Mouse (Mus musculus) lung, postnatal 0 days (tissue): ENCODE results near the gene Atp6v0e2. TPM values are rescaled to one million over a fixed set of nuclear protein-coding genes. Genes with fewer than 3 reads are reported as not detected.
A peak's percentile ranks its signal among the peaks of the same experiment; 100 is the strongest.

ENCODE experiments used
- ATAC-seq: fragments of 200-750 bp; cut with Nextera tagmentation; 2 replicates; pipeline ENCODE4 v1.8.0; 2017; ENCODE audit warnings: moderate library complexity
- DNase-seq: peaks from one replicate; pipeline ENCODE4 v3.0.0-alpha.2; 2016; ENCODE audit warnings: low spot score
- H3K27ac ChIP-seq: fragments of 300-500 bp; sonication (generic); 2 replicates; pipeline ENCODE4 v1.5.1; 2014; ENCODE audit warnings: antibody characterized with exemption, mild to moderate bottlenecking, low read length, mixed read lengths
- H3K27me3 ChIP-seq: fragments of 300-500 bp; sonication (generic); replicated peaks from 2 replicates; pipeline ENCODE4 v1.6.1; 2014; ENCODE audit warnings: low read length, mixed read lengths; ENCODE audit not compliant: insufficient read depth
- H3K36me3 ChIP-seq: fragments of 300-500 bp; sonication (generic); 2 replicates; pipeline ENCODE4 v1.6.1; 2014; ENCODE audit warnings: low read length, mixed read lengths; ENCODE audit not compliant: insufficient read depth
- H3K4me1 ChIP-seq: fragments of 300-500 bp; sonication (generic); 2 replicates; pipeline ENCODE4 v1.6.1; 2014; ENCODE audit warnings: antibody characterized with exemption, low read depth, low read length, mixed read lengths; ENCODE audit not compliant: insufficient read depth
- H3K4me2 ChIP-seq: fragments of 300-500 bp; sonication (generic); replicated peaks from 2 replicates; pipeline ENCODE4 v1.6.1; 2014; ENCODE audit warnings: low read depth, mild to moderate bottlenecking, low read length, moderate library complexity, mixed read lengths
- H3K4me3 ChIP-seq: fragments of 300-500 bp; sonication (generic); 2 replicates; pipeline ENCODE4 v1.5.1; 2014; ENCODE audit warnings: low read depth, low read length
- H3K9ac ChIP-seq: fragments of 300-500 bp; sonication (generic); replicated peaks from 2 replicates; pipeline ENCODE4 v1.6.1; 2014; ENCODE audit warnings: low read depth, mild to moderate bottlenecking
- H3K9me3 ChIP-seq: fragments of 300-500 bp; sonication (generic); 2 replicates; pipeline ENCODE4 v1.6.1; 2016; ENCODE audit warnings: low read length, mixed read lengths
- CTCF ChIP-seq: IDR thresholded peaks from 2 replicates; pipeline ENCODE4 v1.5.1; 2016; ENCODE audit warnings: antibody characterized with exemption, mild to moderate bottlenecking
- EP300 ChIP-seq: IDR thresholded peaks from 2 replicates; pipeline ENCODE4 v1.6.1; 2016; ENCODE audit warnings: antibody characterized with exemption, mild to moderate bottlenecking, control low read depth
- WGBS: fragments of 180-500 bp; shearing (Covaris S2); extraction: QIAGEN DNeasy Blood & Tissue Kit; methylation state at CpG from one replicate; pipeline ENCODE4 v1.1.7; 2014; 5-methylcytosine and 5-hydroxymethylcytosine counted together
- polyA plus RNA-seq: library from polyadenylated mRNA; unstranded; fragments of >200 nt; fragmentation: Nextera tagmentation; extraction: Ambion mirVana; gene quantifications from 2 replicates; pipeline ENCODE4 v1.2.1, GENCODE M21; 2015

The Atp6v0e2 gene
- polyA plus RNA-seq, 1 experiment from 2014 or later = 8.4 TPM

- H3K4me2 ChIP-seq = no peak overlapping the region
- ATAC-seq = peak; percentile 86
- no peak overlapping the region for H3K9ac ChIP-seq
- peak overlapping the region; percentile 60; the same call in 1 of the 2 replicates for H3K27ac ChIP-seq
- H3K36me3 ChIP-seq = no peaks in the 10 kb centered on the region
- H3K4me1 ChIP-seq = no peaks in the 10 kb centered on the region
- 12% methylated on average over 5 of the region's 5 CpGs for WGBS
- DNase-seq = peak; percentile 76
- H3K9me3 ChIP-seq = no peaks in the 10 kb centered on the region
- H3K4me3 ChIP-seq = no peak overlapping the region
- TF ChIP-seq CTCF (no peak), EP300 (0 out of 2 replicates have a peak, but pooled peaks have one; percentile 16)
- no peaks in the 10 kb centered on the region for H3K27me3 ChIP-seq
Observed at GRCm38 (mm10) chr6:48579215-48579648, 41.8 kb downstream of the Atp6v0e2 start.

- ATAC-seq = no peak
- no peaks in the 10 kb centered on the region for H3K27me3 ChIP-seq
- 34% methylated on average over 3 of the region's 3 CpGs for WGBS
- DNase-seq = no peak
- TF ChIP-seq CTCF (no peak), EP300 (no peak)
- no peak overlapping the region for H3K27ac ChIP-seq
- no peaks in the 10 kb centered on the region for H3K36me3 ChIP-seq
- H3K4me1 ChIP-seq = no peaks in the 10 kb centered on the region
- no peak overlapping the region for H3K4me2 ChIP-seq
- H3K9ac ChIP-seq = no peak overlapping the region
- H3K4me3 ChIP-seq = no peak overlapping the region
- no peaks in the 10 kb centered on the region for H3K9me3 ChIP-seq
Observed at GRCm38 (mm10) chr6:48581257-48581656, 43.8 kb downstream of the Atp6v0e2 start.

GRCm38 (mm10) chr6:48582037-48582436 lies 44.6 kb downstream of the Atp6v0e2 start:
- no peaks in the 10 kb centered on the region for H3K9me3 ChIP-seq
- H3K4me3 ChIP-seq = no peak overlapping the region
- WGBS = 71% methylated on average over 3 of the region's 3 CpGs
- H3K4me1 ChIP-seq = no peaks in the 10 kb centered on the region
- H3K9ac ChIP-seq = no peak overlapping the region
- no peaks in the 10 kb centered on the region for H3K27me3 ChIP-seq
- H3K36me3 ChIP-seq = no peaks in the 10 kb centered on the region
- H3K27ac ChIP-seq = no peak overlapping the region
- no peak overlapping the region for H3K4me2 ChIP-seq
- ATAC-seq (0 out of 2 replicates have a peak, but pooled peaks have one; percentile 11), DNase-seq (peak; percentile 65)
- TF ChIP-seq EP300 (no peak), CTCF (peak; percentile 84)

- H3K4me2 ChIP-seq = no peak within 1 kb of the TSS
- ATAC-seq (no peak), DNase-seq (no peak)
- no peak for TF ChIP-seq EP300
- TF ChIP-seq CTCF = no peak
- H3K9ac ChIP-seq = no peak within 1 kb of the TSS
- no peak within 1 kb of the TSS for H3K4me3 ChIP-seq
- H3K27ac ChIP-seq = no peak within 1 kb of the TSS
- H3K27me3 ChIP-seq = no peaks in the 10 kb centered on the region
- H3K4me1 ChIP-seq = peaks cover 8% of the 10 kb centered on the region; the same call in 1 of the 2 replicates
- WGBS = 14% methylated on average over 6 of the region's 6 CpGs
- H3K36me3 ChIP-seq = no peaks in the 10 kb centered on the region
- H3K9me3 ChIP-seq = no peaks in the 10 kb centered on the region
Observed at GRCm38 (mm10) chr6:48589194-48589750, 51.9 kb downstream of the Atp6v0e2 start, which contains the start of gene Gm45021. TSS of gene Gm45021 (plus strand) at chr6:48589610.

Other genes starting within 250 kb of the Atp6v0e2 start
- 7.6 and 8.4 TPM in 2 replicates for gene Krba1, start 142.0 kb upstream of the Atp6v0e2 start, polyA plus RNA-seq
- 31.5 and 34.6 TPM in 2 replicates for gene Zfp467, start 91.8 kb upstream of the Atp6v0e2 start, polyA plus RNA-seq
- 0.31 and 0.64 TPM in 2 replicates for gene Sspo, start 89.4 kb upstream of the Atp6v0e2 start, polyA plus RNA-seq
- gene Lrrc61, start 17.2 kb downstream of the Atp6v0e2 start, polyA plus RNA-seq = 4.2 and 4.7 TPM in 2 replicates
- 301 and 319 TPM in 2 replicates for gene Rarres2, start 35.2 kb downstream of the Atp6v0e2 start, polyA plus RNA-seq
- not detected in 2 replicates for gene Gm45021, start 52.0 kb downstream of the Atp6v0e2 start, polyA plus RNA-seq
- 15.2 and 15.5 TPM in 2 replicates for gene Repin1, start 56.3 kb downstream of the Atp6v0e2 start, polyA plus RNA-seq
- gene Gm44965, start 56.3 kb downstream of the Atp6v0e2 start, polyA plus RNA-seq = not detected in 2 replicates
- 5.3 and 6.2 TPM in 2 replicates for gene Zfp775, start 64.4 kb downstream of the Atp6v0e2 start, polyA plus RNA-seq
- 0.30 and 0.49 TPM in 2 replicates for gene AI854703, start 89.1 kb downstream of the Atp6v0e2 start, polyA plus RNA-seq
- gene Gimap8, start 109.6 kb downstream of the Atp6v0e2 start, polyA plus RNA-seq = 8.6 and 10.8 TPM in 2 replicates
- 14.2 and 15.1 TPM in 2 replicates for gene Gimap9, start 138.5 kb downstream of the Atp6v0e2 start, polyA plus RNA-seq
- 129 and 151 TPM in 2 replicates for gene Gimap4, start 146.9 kb downstream of the Atp6v0e2 start, polyA plus RNA-seq
- 75.4 and 91.2 TPM in 2 replicates for gene Gimap6, start 170.6 kb downstream of the Atp6v0e2 start, polyA plus RNA-seq
- 2.2 and 6.0 TPM in 2 replicates for gene Gm28053, start 181.0 kb downstream of the Atp6v0e2 start, polyA plus RNA-seq
- 0.14 and 0.21 TPM in 2 replicates for gene Gimap7, start 181.0 kb downstream of the Atp6v0e2 start, polyA plus RNA-seq
- gene Gimap1, start 201.4 kb downstream of the Atp6v0e2 start, polyA plus RNA-seq = 61.8 and 74.6 TPM in 2 replicates
- gene Gimap5, start 208.6 kb downstream of the Atp6v0e2 start, polyA plus RNA-seq = 36.5 and 49.8 TPM in 2 replicates
- 0.31 and 0.61 TPM in 2 replicates for gene Gimap3, start 233.2 kb downstream of the Atp6v0e2 start, polyA plus RNA-seq